Mouse (Mus musculus) CH12.LX (cell line): ENCODE measurements around the gene Gatd1. TPM values are rescaled to one million over a fixed set of nuclear protein-coding genes. Genes with fewer than 3 reads are reported as not detected.

Experiments
- DNase-seq: peaks from one replicate; pipeline ENCODE4 v3.0.0-alpha.2; 2013; ENCODE audit errors: extremely low read depth
- H3K27ac ChIP-seq: 2 replicates; pipeline ENCODE4 v1.5.1; 2012; ENCODE audit warnings: low read depth, mild to moderate bottlenecking, control low read depth, moderate library complexity; ENCODE audit not compliant: insufficient read depth
- H3K27me3 ChIP-seq: replicated peaks from 2 replicates; pipeline ENCODE3; 2012; ENCODE audit warnings: inconsistent platforms
- H3K36me3 ChIP-seq, 2 experiments: replicated peaks in 1 of 2; 2 replicates each; pipeline versions ENCODE3 to v1.6.1; 2012; ENCODE audit warnings: inconsistent platforms in 1 of 2, low read length in 1 of 2, mild to moderate bottlenecking in 1 of 2, mixed read lengths in 1 of 2, moderate library complexity in 1 of 2; ENCODE audit not compliant: control insufficient read depth in 1 of 2, insufficient read depth in 1 of 2
- H3K4me1 ChIP-seq, 2 experiments: 2 replicates each; pipeline ENCODE4 v1.6.1; 2012; ENCODE audit warnings: inconsistent platforms in 1 of 2, moderate library complexity in 1 of 2; ENCODE audit not compliant: insufficient read depth in 2 of 2, control insufficient read depth in 1 of 2
- H3K4me2 ChIP-seq: 2 replicates; pipeline ENCODE4 v1.6.1; 2012; ENCODE audit warnings: low read depth, mild to moderate bottlenecking, control low read depth; ENCODE audit not compliant: poor library complexity, insufficient read depth, severe bottlenecking
- H3K4me3 ChIP-seq, 3 experiments: fragments of 150-350 bp in 1 of 3; sonication (generic) in 1 of 3; replicated peaks in 1 of 3; 2 replicates each; pipeline versions ENCODE3 to v1.5.1; 2011 to 2012; ENCODE audit warnings: low read depth in 2 of 3, low read length in 2 of 3, mild to moderate bottlenecking in 2 of 3, moderate library complexity in 2 of 3, control low read depth in 1 of 3, improper control_type of control experiment in 1 of 3, inconsistent platforms in 1 of 3, mixed read lengths in 1 of 3; ENCODE audit not compliant: poor library complexity in 1 of 3
- H3K79me2 ChIP-seq: replicated peaks from 2 replicates; pipeline ENCODE4 v1.6.1; 2012; ENCODE audit warnings: mild to moderate bottlenecking, moderate library complexity; ENCODE audit not compliant: control insufficient read depth, poor library complexity, insufficient read depth, severe bottlenecking; ENCODE audit errors: extremely low read depth
- H3K9ac ChIP-seq: 2 replicates; pipeline ENCODE4 v1.6.1; 2012; ENCODE audit warnings: low read depth, mild to moderate bottlenecking, control low read depth, moderate library complexity; ENCODE audit not compliant: insufficient read depth
- H3K9me3 ChIP-seq: replicated peaks from 2 replicates; pipeline ENCODE3; 2012; ENCODE audit warnings: low read length, inconsistent platforms, mixed read lengths
- BHLHE40 ChIP-seq: IDR thresholded peaks from 2 replicates; pipeline ENCODE4 v1.6.1; 2011; ENCODE audit warnings: mild to moderate bottlenecking, low read depth, low read length, improper control_type of control experiment
- CHD1 ChIP-seq: IDR thresholded peaks from 2 replicates; pipeline ENCODE4 v1.6.1; 2012; ENCODE audit warnings: low read depth, low read length, improper control_type of control experiment, inconsistent platforms
- CTCF ChIP-seq, 2 experiments: IDR thresholded peaks in 1 of 2; conservative IDR thresholded peaks in 1 of 2; 2 replicates each; pipeline ENCODE4 v1.5.1; 2011 to 2012; ENCODE audit warnings: low read depth in 2 of 2, low read length in 2 of 2, improper control_type of control experiment in 1 of 2, inconsistent platforms in 1 of 2, mild to moderate bottlenecking in 1 of 2, moderate library complexity in 1 of 2
- EP300 ChIP-seq: IDR thresholded peaks from 2 replicates; pipeline ENCODE4 v1.6.1; 2011; ENCODE audit warnings: low read length, improper control_type of control experiment
- ETS1 ChIP-seq: conservative IDR thresholded peaks from 2 replicates; pipeline ENCODE4 v1.6.1; 2012; ENCODE audit warnings: low read depth, mild to moderate bottlenecking, inconsistent platforms, low read length, improper control_type of control experiment, moderate library complexity
- HCFC1 ChIP-seq: IDR thresholded peaks from 2 replicates; pipeline ENCODE4 v1.6.1; 2012; ENCODE audit warnings: low read depth, mild to moderate bottlenecking, inconsistent platforms, low read length, improper control_type of control experiment
- IRF4 ChIP-seq: IDR thresholded peaks from 2 replicates; pipeline ENCODE4 v1.6.1; 2014; ENCODE audit warnings: low read depth, mild to moderate bottlenecking, inconsistent platforms, low read length, improper control_type of control experiment
- JUN ChIP-seq: IDR thresholded peaks from 2 replicates; pipeline ENCODE4 v1.6.1; 2011; ENCODE audit warnings: low read depth, mild to moderate bottlenecking, low read length, improper control_type of control experiment, moderate library complexity; ENCODE audit not compliant: insufficient read depth
- MAX ChIP-seq: IDR thresholded peaks from 2 replicates; pipeline ENCODE4 v1.6.1; 2011; ENCODE audit warnings: low read length, improper control_type of control experiment
- MAZ ChIP-seq: IDR thresholded peaks from 2 replicates; pipeline ENCODE4 v1.6.1; 2012; ENCODE audit warnings: low read depth, mild to moderate bottlenecking, inconsistent platforms, low read length, improper control_type of control experiment, moderate library complexity
- MEF2A ChIP-seq: IDR thresholded peaks from 2 replicates; pipeline ENCODE4 v1.6.1; 2014; ENCODE audit warnings: low read depth, mild to moderate bottlenecking, inconsistent platforms, low read length, improper control_type of control experiment, borderline replicate concordance
- MXI1 ChIP-seq: IDR thresholded peaks from 2 replicates; pipeline ENCODE4 v1.6.1; 2011; ENCODE audit warnings: mild to moderate bottlenecking, low read depth, low read length, improper control_type of control experiment
- MYC ChIP-seq: IDR thresholded peaks from 2 replicates; pipeline ENCODE4 v1.6.1; 2011; ENCODE audit warnings: low read depth, mild to moderate bottlenecking, improper control_type of control experiment, low read length
- NELFE ChIP-seq: IDR thresholded peaks from 2 replicates; pipeline ENCODE4 v1.6.1; 2011; ENCODE audit warnings: low read depth, low read length, improper control_type of control experiment
- PAX5 ChIP-seq: IDR thresholded peaks from 2 replicates; pipeline ENCODE4 v1.6.1; 2012; ENCODE audit warnings: low read length, inconsistent platforms, mixed read lengths
- RAD21 ChIP-seq: IDR thresholded peaks from 2 replicates; pipeline ENCODE4 v1.6.1; 2011; ENCODE audit warnings: low read depth, mild to moderate bottlenecking, low read length, improper control_type of control experiment, moderate library complexity
- RCOR1 ChIP-seq: conservative IDR thresholded peaks from 2 replicates; pipeline ENCODE4 v1.6.1; 2012; ENCODE audit warnings: low read depth, mild to moderate bottlenecking, inconsistent platforms, low read length, improper control_type of control experiment
- SIN3A ChIP-seq: IDR thresholded peaks from 2 replicates; pipeline ENCODE4 v1.6.1; 2012; ENCODE audit warnings: low read length, improper control_type of control experiment, inconsistent platforms
- TCF12 ChIP-seq: IDR thresholded peaks from 2 replicates; pipeline ENCODE4 v1.6.1; 2014; ENCODE audit warnings: low read depth, mild to moderate bottlenecking, inconsistent platforms, low read length, improper control_type of control experiment
- UBTF ChIP-seq: IDR thresholded peaks from 2 replicates; pipeline ENCODE4 v1.6.1; 2012; ENCODE audit warnings: low read depth, mild to moderate bottlenecking, inconsistent platforms, low read length, improper control_type of control experiment, moderate library complexity
- USF2 ChIP-seq: conservative IDR thresholded peaks from 2 replicates; pipeline ENCODE4 v1.6.1; 2011; ENCODE audit warnings: low read depth, low read length, improper control_type of control experiment
- dilution Hi-C: fragments of 300-500 bp; cut with MboI; formaldehyde crosslinking; loops from 2 replicates; pipeline ENCODE4 v1.14.3; 2020; ENCODE audit warnings: low sequenced_read_pairs; ENCODE audit not compliant: extremely low pct_unique_long_range_greater_than_20kb, extremely low pct_ligation_motif_present
- in situ Hi-C: fragments of 300-500 bp; cut with MboI; formaldehyde crosslinking; loops from 3 replicates; pipeline ENCODE4 v1.14.3; 2019; ENCODE audit warnings: low sequenced_read_pairs, low pct_ligation_motif_present, low pct_unique_long_range_greater_than_20kb, mixed read lengths
- polyA plus RNA-seq: library from polyadenylated mRNA; unstranded; fragments of >175 nt; gene quantifications from 2 replicates; pipeline ENCODE4 v1.2.1, GENCODE M21; 2012; ENCODE audit warnings: low read depth; ENCODE audit not compliant: insufficient read length
- total RNA-seq, 2 experiments: library from RNA; depleted of rRNA; stranded (reverse); fragments of 300-350 nt in 1 of 2; fragments of >200 nt in 1 of 2; gene quantifications; 2 replicates each; pipeline ENCODE4 v1.2.3; 2012 to 2014

Gene Gatd1
- total and polyA plus RNA-seq, 3 experiments, result 21.2 to 31.4 (median 29.6) TPM

- TF ChIP-seq PAX5 (no peak), MAZ (no peak), CTCF (conservative IDR thresholded peaks at IDR 0.05 in 1 of 2, IDR thresholded peaks at IDR 0.05 in 1 of 2; ENCODE audit: low read depth in 2 of 2, low read length in 2 of 2) (no peak), ETS1 (no peak), UBTF (no peak), MEF2A (no peak), SIN3A (no peak), IRF4 (no peak)
- TF ChIP-seq, all 38 proteins: peak for 0
- Histone ChIP-seq H3K4me2 (no peak overlapping the region), H3K4me3 (no peak overlapping the region), H3K9me3 (no peaks in the 10 kb centered on the region), H3K9ac (no peak overlapping the region), H3K27me3 (peaks cover 7% of the 10 kb centered on the region), H3K36me3 (peaks cover 23 to 37% of the 10 kb centered on the region in 2 experiments), H3K79me2 (peaks cover 18% of the 10 kb centered on the region), H3K27ac (no peak overlapping the region), H3K4me1 (peaks cover 4 to 31% of the 10 kb centered on the region in 2 experiments)
- dilution Hi-C loops, result no loop called here
- in situ Hi-C loops, result no loop called here
- no peak for DNase-seq
Observed at GRCm38 (mm10) chr7:141394158-141394557, 19.8 kb downstream of the Gatd1 start.

- Histone ChIP-seq H3K4me2 (peak overlapping the region; percentile 52), H3K4me3 (peak overlapping the region; percentile 68 to 79 (median 76)), H3K4me1 (peaks cover 4 to 33% of the 10 kb centered on the region in 2 experiments), H3K79me2 (peaks cover 18% of the 10 kb centered on the region), H3K27me3 (peaks cover 7% of the 10 kb centered on the region), H3K9ac (peak overlapping the region; percentile 29), H3K36me3 (peaks cover 12 to 23% of the 10 kb centered on the region in 2 experiments), H3K27ac (no peak overlapping the region), H3K9me3 (no peaks in the 10 kb centered on the region)
- no peak for DNase-seq
- dilution Hi-C loops (no loop called here), in situ Hi-C loops (no loop called here)
- TF ChIP-seq USF2 (no peak), MAX (peak; percentile 19; the same call in 1 of the 2 replicates), UBTF (0 out of 2 replicates have a peak, but pooled peaks have one; percentile 3), MEF2A (no peak)
Observed at GRCm38 (mm10) chr7:141392552-141393222, 21.2 kb downstream of the Gatd1 start.

GRCm38 (mm10) chr7:141391625-141392551 lies 22.0 kb downstream of the Gatd1 start, which contains the start of gene Taldo1:
TSS of gene Taldo1 (plus strand) at chr7:141392199.
- DNase-seq, result peak; percentile 97
- no peak within 1 kb of the TSS for H3K27ac ChIP-seq
- H3K36me3 ChIP-seq, result peaks cover 11 to 20% of the 10 kb centered on the region in 2 experiments
- peaks cover 4 to 33% of the 10 kb centered on the region in 2 experiments for H3K4me1 ChIP-seq
- peaks cover 7% of the 10 kb centered on the region for H3K27me3 ChIP-seq
- H3K4me3 ChIP-seq, result peak within 1 kb of the TSS; percentile 68 to 79 (median 76)
- no peaks in the 10 kb centered on the region for H3K9me3 ChIP-seq
- peak within 1 kb of the TSS; percentile 64 for H3K9ac ChIP-seq
- H3K79me2 ChIP-seq, result peaks cover 18% of the 10 kb centered on the region
- peak within 1 kb of the TSS; percentile 86 for H3K4me2 ChIP-seq
- in situ Hi-C loops, result no loop called here
- dilution Hi-C loops, result no loop called here
- TF ChIP-seq MAX, result 0 out of 2 replicates have a peak, but pooled peaks have one; percentile 55
- peak; percentile 67 for TF ChIP-seq HCFC1
- TF ChIP-seq MYC, result 0 out of 2 replicates have a peak, but pooled peaks have one; percentile 16
- TF ChIP-seq PAX5, result no peak
- no peak for TF ChIP-seq JUN
- no peak for TF ChIP-seq EP300
- TF ChIP-seq TCF12, result peak; percentile 60; the same call in 1 of the 2 replicates
- TF ChIP-seq SIN3A, result peak; percentile 98
- TF ChIP-seq BHLHE40, result peak; percentile 73
- no peak for TF ChIP-seq CHD1
- TF ChIP-seq MXI1, result peak; percentile 85
- no peak for TF ChIP-seq RAD21
- TF ChIP-seq UBTF, result 0 out of 2 replicates have a peak, but pooled peaks have one; percentile 29
- no peak for TF ChIP-seq RCOR1
- peak; percentile 65; the same call in 1 of the 2 replicates for TF ChIP-seq NELFE
